Mouse (Mus musculus) erythroid progenitor cell, adult 5-6 weeks (primary cell): Measurements from ENCODE around the gene Mxi1. TPM values are rescaled to one million over a fixed set of nuclear protein-coding genes. Genes with fewer than 3 reads are reported as not detected.

ENCODE experiments used
- ATAC-seq: replicated peaks from 2 replicates; pipeline ENCODE4 v1.8.0; 2016; ENCODE audit warnings: moderate number of reproducible peaks, mild to moderate bottlenecking, moderate TSS enrichment, inconsistent platforms; ENCODE audit not compliant: poor library complexity, low FRiP score, severe bottlenecking
- total RNA-seq, 2 experiments: library from RNA; stranded (forward) in 1 of 2; stranded (reverse) in 1 of 2; fragments of 150-400 nt in 1 of 2; fragments of 186-747, 209-891 nt in 1 of 2; gene quantifications; 2 replicates each; pipeline versions ENCODE4 v1.2.3 to v1.2.4; 2015 to 2017; ENCODE audit warnings: low replicate concordance in 2 of 2

Gene Mxi1
- total RNA-seq, 2 experiments from 2014 or later, result 96.0 to 167 TPM

GRCm38 (mm10) chr19:53359160-53360033, 49.1 kb downstream of the Mxi1 start:
- no peak for ATAC-seq

GRCm38 (mm10) chr19:53360265-53360958, 50.1 kb downstream of the Mxi1 start:
- ATAC-seq, result no peak

- ATAC-seq, result peak; percentile 73
Observed at GRCm38 (mm10) chr19:53362967-53363366, 52.6 kb downstream of the Mxi1 start.

GRCm38 (mm10) chr19:53364551-53364950, 54.2 kb downstream of the Mxi1 start:
- no peak for ATAC-seq

GRCm38 (mm10) chr19:53364963-53365362, 54.6 kb downstream of the Mxi1 start:
- no peak for ATAC-seq

- ATAC-seq, result no peak
Observed at GRCm38 (mm10) chr19:53366057-53366775, 55.9 kb downstream of the Mxi1 start.

GRCm38 (mm10) chr19:53366881-53367280, 56.6 kb downstream of the Mxi1 start:
- no peak for ATAC-seq

GRCm38 (mm10) chr19:53369469-53370043, 59.2 kb downstream of the Mxi1 start:
- ATAC-seq, result peak; percentile 64

- ATAC-seq, result no peak
Observed at GRCm38 (mm10) chr19:53370233-53370632, 59.9 kb downstream of the Mxi1 start.

GRCm38 (mm10) chr19:53371666-53372065, 61.3 kb downstream of the Mxi1 start, which contains the start of gene Gm10197:
Gene Gm10197 (minus strand): TSS chr19:53371766.
- no peak for ATAC-seq

GRCm38 (mm10) chr19:53373570-53373969, 63.3 kb downstream of the Mxi1 start:
- ATAC-seq, result no peak

GRCm38 (mm10) chr19:53375299-53375698, 65.0 kb downstream of the Mxi1 start:
- ATAC-seq, result no peak

GRCm38 (mm10) chr19:53375816-53376215, 65.5 kb downstream of the Mxi1 start:
- ATAC-seq, result no peak

- no peak for ATAC-seq
Observed at GRCm38 (mm10) chr19:53377652-53378051, 67.3 kb downstream of the Mxi1 start.

- no peak for ATAC-seq
Observed at GRCm38 (mm10) chr19:53378421-53378820, 68.1 kb downstream of the Mxi1 start.

GRCm38 (mm10) chr19:53383336-53383735, 73.0 kb downstream of the Mxi1 start:
- no peak for ATAC-seq

- ATAC-seq, result no peak
Observed at GRCm38 (mm10) chr19:53389417-53389816, 79.1 kb downstream of the Mxi1 start.

- ATAC-seq, result peak; percentile 50
Observed at GRCm38 (mm10) chr19:53389851-53390431, 79.6 kb downstream of the Mxi1 start.

GRCm38 (mm10) chr19:53390495-53391007, 80.2 kb downstream of the Mxi1 start, which contains the start of gene Smndc1:
Gene Smndc1 (minus strand): TSS chr19:53390578.
- peak; percentile 98 for ATAC-seq
